Mouse (Mus musculus): ENCODE data around the gene Endod1. TPM values are rescaled to one million over a fixed set of nuclear protein-coding genes. Genes with fewer than 3 reads are reported as not detected.

Gene Endod1
- 37.3 and 39.1 TPM in 2 replicates for polyA plus RNA-seq (2015; fragmentation: Nextera tagmentation; extraction: Ambion mirVana)

GRCm38 (mm10) chr9:14381353-14382055, at the start of gene Endod1:
TSS of gene Endod1 (minus strand) at chr9:14381507.
- H3K4me2 ChIP-seq = peak within 1 kb of the TSS; percentile 88
- 9% methylated on average over 8 of the region's 8 CpGs for WGBS
- peaks cover 32% of the 10 kb centered on the region for H3K4me1 ChIP-seq
- H3K4me3 ChIP-seq (replicated peaks) = peak within 1 kb of the TSS; percentile 82
- peak; percentile 68 for ATAC-seq (ENCODE audit: low FRiP score)
- H3K27ac ChIP-seq (replicated peaks) = peak within 1 kb of the TSS; percentile 89
- H3K9me3 ChIP-seq (replicated peaks) = no peaks in the 10 kb centered on the region
- no peaks in the 10 kb centered on the region for H3K36me3 ChIP-seq
- H3K9ac ChIP-seq (replicated peaks) = peak within 1 kb of the TSS; percentile 94
- H3K27me3 ChIP-seq (replicated peaks) = no peaks in the 10 kb centered on the region

- Histone ChIP-seq H3K27ac (replicated peaks) (no peak overlapping the region), H3K9me3 (replicated peaks) (no peaks in the 10 kb centered on the region), H3K9ac (replicated peaks) (no peak overlapping the region), H3K36me3 (no peaks in the 10 kb centered on the region), H3K4me2 (no peak overlapping the region), H3K4me3 (replicated peaks) (no peak overlapping the region), H3K4me1 (no peaks in the 10 kb centered on the region), H3K27me3 (replicated peaks) (no peaks in the 10 kb centered on the region)
- ATAC-seq (ENCODE audit: low FRiP score) = no peak
- WGBS = 93% methylated on average over 5 of the region's 5 CpGs
These were observed 27.8 kb upstream of the Endod1 start for GRCm38 (mm10) chr9:14409153-14409552.

- no peak for ATAC-seq (ENCODE audit: low FRiP score)
- no peak overlapping the region for H3K4me3 ChIP-seq (replicated peaks)
- WGBS = 76% methylated on average over 4 of the region's 4 CpGs
- H3K9me3 ChIP-seq (replicated peaks) = no peaks in the 10 kb centered on the region
- H3K27ac ChIP-seq (replicated peaks) = no peak overlapping the region
- no peaks in the 10 kb centered on the region for H3K36me3 ChIP-seq
- H3K4me1 ChIP-seq = no peaks in the 10 kb centered on the region
- H3K4me2 ChIP-seq = no peak overlapping the region
- H3K9ac ChIP-seq (replicated peaks) = no peak overlapping the region
- H3K27me3 ChIP-seq (replicated peaks) = no peaks in the 10 kb centered on the region
These were observed 26.7 kb upstream of the Endod1 start for GRCm38 (mm10) chr9:14408044-14408443.

- no peak for ATAC-seq (ENCODE audit: low FRiP score)
- Histone ChIP-seq H3K4me1 (no peaks in the 10 kb centered on the region), H3K4me3 (replicated peaks) (no peak overlapping the region), H3K27me3 (replicated peaks) (no peaks in the 10 kb centered on the region), H3K36me3 (no peaks in the 10 kb centered on the region), H3K9me3 (replicated peaks) (no peaks in the 10 kb centered on the region), H3K9ac (replicated peaks) (no peak overlapping the region), H3K27ac (replicated peaks) (no peak overlapping the region), H3K4me2 (no peak overlapping the region)
- 67% methylated on average over 1 of the region's 1 CpGs for WGBS
These were observed 24.7 kb upstream of the Endod1 start for GRCm38 (mm10) chr9:14406056-14406455.

- H3K27me3 ChIP-seq (replicated peaks) = no peaks in the 10 kb centered on the region
- WGBS = 81% methylated on average over 1 of the region's 1 CpGs
These were observed 20.8 kb upstream of the Endod1 start for GRCm38 (mm10) chr9:14402099-14402498.

GRCm38 (mm10) chr9:14400392-14400791, 19.1 kb upstream of the Endod1 start:
- no peak for ATAC-seq (ENCODE audit: low FRiP score)
- Histone ChIP-seq H3K9ac (replicated peaks) (no peak overlapping the region), H3K27ac (replicated peaks) (no peak overlapping the region), H3K4me2 (no peak overlapping the region), H3K4me1 (no peaks in the 10 kb centered on the region), H3K36me3 (no peaks in the 10 kb centered on the region), H3K9me3 (replicated peaks) (no peaks in the 10 kb centered on the region), H3K27me3 (replicated peaks) (no peaks in the 10 kb centered on the region), H3K4me3 (replicated peaks) (no peak overlapping the region)
- WGBS = 97% methylated on average over 5 of the region's 5 CpGs

More at GRCm38 (mm10) chr9:14402099-14402498, 20.8 kb upstream of the Endod1 start:
- no peak overlapping the region for H3K9ac ChIP-seq (replicated peaks)
- H3K4me2 ChIP-seq = no peak overlapping the region
- H3K4me1 ChIP-seq = no peaks in the 10 kb centered on the region
- no peak overlapping the region for H3K27ac ChIP-seq (replicated peaks)
- no peaks in the 10 kb centered on the region for H3K9me3 ChIP-seq (replicated peaks)
- no peaks in the 10 kb centered on the region for H3K36me3 ChIP-seq
- H3K4me3 ChIP-seq (replicated peaks) = no peak overlapping the region
- no peak for ATAC-seq (ENCODE audit: low FRiP score)

- Histone ChIP-seq H3K27me3 (replicated peaks) (no peaks in the 10 kb centered on the region), H3K4me3 (replicated peaks) (no peak overlapping the region), H3K36me3 (no peaks in the 10 kb centered on the region), H3K4me1 (no peaks in the 10 kb centered on the region), H3K27ac (replicated peaks) (no peak overlapping the region), H3K9me3 (replicated peaks) (no peaks in the 10 kb centered on the region), H3K9ac (replicated peaks) (no peak overlapping the region), H3K4me2 (no peak overlapping the region)
- WGBS = 73% methylated on average over 1 of the region's 1 CpGs
- ATAC-seq (ENCODE audit: low FRiP score) = no peak
These were observed 17.6 kb upstream of the Endod1 start for GRCm38 (mm10) chr9:14398946-14399345.

- WGBS = 63% methylated on average over 1 of the region's 1 CpGs
- no peak overlapping the region for H3K4me2 ChIP-seq
- H3K9me3 ChIP-seq (replicated peaks) = no peaks in the 10 kb centered on the region
- H3K4me1 ChIP-seq = no peaks in the 10 kb centered on the region
- no peak overlapping the region for H3K9ac ChIP-seq (replicated peaks)
- ATAC-seq (ENCODE audit: low FRiP score) = no peak
- H3K27me3 ChIP-seq (replicated peaks) = no peaks in the 10 kb centered on the region
- no peak overlapping the region for H3K4me3 ChIP-seq (replicated peaks)
- H3K27ac ChIP-seq (replicated peaks) = no peak overlapping the region
- H3K36me3 ChIP-seq = no peaks in the 10 kb centered on the region
These were observed 16.8 kb upstream of the Endod1 start for GRCm38 (mm10) chr9:14398084-14398483.

GRCm38 (mm10) chr9:14397449-14397819, 16.1 kb upstream of the Endod1 start:
- no peak for ATAC-seq (ENCODE audit: low FRiP score)
- WGBS = 92% methylated on average over 6 of the region's 6 CpGs
- Histone ChIP-seq H3K4me3 (replicated peaks) (no peak overlapping the region), H3K9me3 (replicated peaks) (no peaks in the 10 kb centered on the region), H3K36me3 (no peaks in the 10 kb centered on the region), H3K27me3 (replicated peaks) (no peaks in the 10 kb centered on the region), H3K9ac (replicated peaks) (no peak overlapping the region), H3K4me2 (no peak overlapping the region), H3K4me1 (no peaks in the 10 kb centered on the region), H3K27ac (replicated peaks) (no peak overlapping the region)

- no peak overlapping the region for H3K4me3 ChIP-seq (replicated peaks)
- 89% methylated on average over 3 of the region's 3 CpGs for WGBS
- no peaks in the 10 kb centered on the region for H3K27me3 ChIP-seq (replicated peaks)
- H3K4me1 ChIP-seq = no peaks in the 10 kb centered on the region
- H3K4me2 ChIP-seq = no peak overlapping the region
- no peak for ATAC-seq (ENCODE audit: low FRiP score)
- no peak overlapping the region for H3K9ac ChIP-seq (replicated peaks)
- H3K9me3 ChIP-seq (replicated peaks) = no peaks in the 10 kb centered on the region
- no peak overlapping the region for H3K27ac ChIP-seq (replicated peaks)
- no peaks in the 10 kb centered on the region for H3K36me3 ChIP-seq
These were observed 15.6 kb upstream of the Endod1 start for GRCm38 (mm10) chr9:14396819-14397448.

- Histone ChIP-seq H3K4me1 (no peaks in the 10 kb centered on the region), H3K4me2 (no peak overlapping the region), H3K9me3 (replicated peaks) (no peaks in the 10 kb centered on the region), H3K9ac (replicated peaks) (no peak overlapping the region), H3K27ac (replicated peaks) (no peak overlapping the region), H3K27me3 (replicated peaks) (no peaks in the 10 kb centered on the region), H3K36me3 (no peaks in the 10 kb centered on the region), H3K4me3 (replicated peaks) (no peak overlapping the region)
- WGBS = 88% methylated on average over 2 of the region's 2 CpGs
- ATAC-seq (ENCODE audit: low FRiP score) = no peak
These were observed 14.8 kb upstream of the Endod1 start for GRCm38 (mm10) chr9:14396096-14396495.

GRCm38 (mm10) chr9:14394956-14395561, 13.8 kb upstream of the Endod1 start:
- 40% methylated on average over 2 of the region's 2 CpGs for WGBS
- Histone ChIP-seq H3K4me2 (no peak overlapping the region), H3K27ac (replicated peaks) (no peak overlapping the region), H3K9me3 (replicated peaks) (no peaks in the 10 kb centered on the region), H3K4me1 (no peaks in the 10 kb centered on the region), H3K36me3 (no peaks in the 10 kb centered on the region), H3K4me3 (replicated peaks) (no peak overlapping the region), H3K27me3 (replicated peaks) (no peaks in the 10 kb centered on the region), H3K9ac (replicated peaks) (no peak overlapping the region)
- ATAC-seq (ENCODE audit: low FRiP score) = no peak
